Mouse (Mus musculus) kidney, postnatal 36 days (tissue): ENCODE data around the gene Ltb4r1.

Experiments
- DNase-seq, 2 experiments: peaks; one replicate each; pipeline ENCODE4 v3.0.0; 2021 to 2022; ENCODE audit warnings: mixed read lengths in 2 of 2

The Ltb4r1 gene

DNA sequence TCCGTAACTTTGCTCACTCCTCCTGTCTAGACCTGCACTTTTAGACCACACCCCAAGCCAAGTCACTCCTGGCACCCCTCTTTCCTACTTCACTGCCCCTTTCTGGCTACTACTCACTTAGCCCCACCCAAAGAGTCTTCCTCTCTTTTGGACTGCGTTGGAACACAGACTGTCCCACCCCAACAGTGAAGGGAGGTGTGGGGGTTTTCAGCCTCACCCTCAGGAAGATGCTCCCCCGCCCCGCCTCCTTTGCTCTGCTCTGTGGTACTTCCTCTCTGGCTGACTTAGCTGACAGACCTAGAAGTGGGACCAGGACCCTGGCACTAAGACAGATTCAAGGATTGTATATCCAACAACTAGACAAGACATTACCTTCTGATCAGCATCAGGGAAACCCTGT, at the start of gene Ltb4r1:
Gene Ltb4r1 (plus strand): TSS at position 267 of the 400 bp plus-strand sequence.
- DNase-seq, result no peak

DNA sequence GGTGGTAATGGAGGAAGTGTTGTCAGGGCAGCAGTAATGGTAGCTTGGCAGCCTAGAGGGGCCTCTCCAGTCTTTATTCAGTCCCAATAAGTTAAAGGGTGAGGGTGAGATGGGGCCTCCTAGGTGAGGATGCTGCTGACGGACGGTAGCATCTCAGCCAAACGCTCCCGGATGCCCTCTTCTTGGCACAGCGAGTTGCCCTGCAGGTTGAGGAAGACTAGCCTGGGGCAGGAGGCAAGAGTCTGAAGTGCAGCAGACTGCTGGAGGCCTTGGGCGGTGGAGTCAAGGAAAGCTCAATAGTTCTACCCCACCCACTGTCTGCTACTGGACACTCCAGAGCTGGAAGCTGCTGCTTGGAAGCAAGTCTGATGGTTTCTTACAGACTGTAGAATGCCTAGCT, 49.5 kb upstream of the Ltb4r1 start:
- peak; percentile 68 to 73 for DNase-seq

DNA sequence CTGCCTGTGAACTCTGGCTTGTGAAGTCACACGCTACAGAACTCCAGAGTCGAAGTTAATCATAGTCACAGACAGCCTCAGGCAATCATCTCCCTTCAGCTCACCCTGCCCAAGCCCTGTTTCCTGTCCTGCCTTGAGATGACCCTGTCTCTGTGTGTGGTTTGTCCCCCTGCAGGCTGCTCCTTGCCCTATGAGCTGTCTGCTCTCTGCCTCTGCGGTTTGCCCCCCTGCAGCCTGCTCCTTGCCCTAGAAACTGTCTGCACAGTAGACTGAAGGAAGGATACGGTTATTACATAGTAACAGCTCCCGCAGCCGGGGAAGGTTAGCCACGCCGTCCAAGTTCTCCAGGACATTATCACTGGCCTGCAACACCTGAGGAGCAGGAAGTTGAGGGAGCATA, 48.9 kb upstream of the Ltb4r1 start:
- DNase-seq, result peak; percentile 75 to 84

DNA sequence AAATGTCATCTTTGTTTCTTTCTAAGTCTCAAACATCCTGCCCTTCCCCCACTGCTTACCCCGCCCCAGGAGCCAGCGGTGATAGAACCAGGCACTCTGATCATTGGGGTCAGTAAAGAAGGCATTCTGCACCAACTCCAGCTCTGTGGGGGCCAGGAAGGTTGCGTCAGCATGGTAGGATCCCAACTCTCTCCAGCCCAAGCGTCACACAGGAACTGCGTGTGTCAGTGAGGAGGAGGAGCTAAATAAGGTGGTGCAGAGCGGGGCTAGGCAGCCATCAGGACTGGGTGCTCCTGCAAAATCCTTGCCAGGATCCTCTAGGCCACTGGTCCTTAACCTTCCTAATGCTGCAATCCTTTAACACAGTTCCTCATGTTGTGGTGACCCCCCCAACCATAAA, 46.0 kb upstream of the Ltb4r1 start:
- DNase-seq, result no peak

DNA sequence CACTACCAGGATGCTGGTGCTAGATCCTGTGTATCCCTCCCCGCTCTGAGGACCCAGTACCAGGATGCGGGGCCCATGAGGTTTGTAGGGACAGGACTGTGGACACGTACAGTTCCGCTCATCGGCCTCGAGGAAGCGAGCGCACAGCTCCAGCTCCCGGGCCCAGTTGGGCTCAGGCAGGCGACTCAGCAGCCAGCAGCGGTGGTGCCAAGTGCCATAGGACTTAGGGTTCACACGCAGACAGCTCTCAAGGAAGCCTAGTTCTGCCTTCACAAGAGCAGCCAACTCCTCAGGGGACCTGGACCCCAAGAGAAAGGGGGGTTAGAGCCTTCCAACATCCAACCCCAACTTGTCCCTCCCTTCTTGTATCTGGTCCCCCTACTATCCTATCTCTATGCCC, 45.1 kb upstream of the Ltb4r1 start:
- DNase-seq, result peak in 1 of 2 experiments; percentile 54

DNA sequence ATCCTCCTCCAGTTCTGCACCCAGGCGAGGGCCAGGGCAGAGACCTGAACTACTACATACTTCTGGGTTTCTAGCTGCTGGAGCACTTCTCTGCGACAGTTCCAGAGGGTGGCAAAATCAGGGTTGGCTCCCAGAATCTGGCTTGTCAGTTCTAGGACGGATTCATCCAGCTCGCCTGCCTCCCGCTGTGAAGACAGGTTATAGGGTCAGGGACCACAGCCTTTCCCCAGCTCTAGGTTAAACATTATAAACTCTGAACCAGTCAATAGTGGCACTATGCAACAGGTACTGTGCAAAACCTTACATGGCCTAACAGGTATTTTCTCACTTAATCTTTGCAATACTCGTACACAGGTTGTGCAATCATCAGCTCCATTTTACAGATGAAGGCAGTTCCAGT, 44.7 kb upstream of the Ltb4r1 start:
- peak; percentile 73 to 74 for DNase-seq

DNA sequence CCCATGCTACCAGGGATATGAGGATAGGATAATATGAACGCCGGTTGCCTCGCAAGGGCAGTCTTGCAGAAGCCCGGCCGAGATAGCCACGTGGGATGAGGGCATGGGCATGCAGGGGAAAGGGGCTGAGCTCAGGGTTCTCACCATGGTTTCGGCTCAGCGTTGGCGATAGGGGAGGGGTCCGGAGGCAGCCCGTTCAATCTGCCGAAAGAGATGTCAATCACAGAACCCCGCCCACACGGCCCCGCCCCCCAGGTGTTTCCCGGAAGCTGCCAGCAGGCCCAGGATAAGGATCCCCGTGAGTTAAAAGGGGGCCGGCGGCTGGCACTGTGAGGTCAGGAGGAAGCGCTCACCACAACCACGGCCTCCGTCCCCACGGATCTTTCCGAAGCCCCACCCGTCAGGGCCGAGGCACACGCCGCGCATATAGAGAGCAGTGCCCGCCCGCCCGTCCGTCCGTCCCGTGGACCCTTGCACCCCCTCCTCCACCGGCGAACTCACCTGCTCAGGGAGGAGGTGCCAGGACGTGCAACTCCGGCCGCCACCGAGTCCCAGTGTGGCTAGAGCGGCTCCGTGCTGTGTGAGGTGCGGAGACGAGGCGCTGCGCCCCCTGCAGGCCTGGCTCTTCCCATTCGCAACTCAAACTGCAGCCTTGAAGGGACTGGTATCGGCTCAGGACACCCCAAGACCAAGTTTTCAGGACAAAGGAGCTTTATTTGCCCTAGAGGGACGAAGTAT, 43.9 kb upstream of the Ltb4r1 start, which contains the start of gene Rabggta:
Gene Rabggta (minus strand): TSS at position 564 of the 738 bp plus-strand sequence.
- DNase-seq, result peak; percentile 96 to 98

DNA sequence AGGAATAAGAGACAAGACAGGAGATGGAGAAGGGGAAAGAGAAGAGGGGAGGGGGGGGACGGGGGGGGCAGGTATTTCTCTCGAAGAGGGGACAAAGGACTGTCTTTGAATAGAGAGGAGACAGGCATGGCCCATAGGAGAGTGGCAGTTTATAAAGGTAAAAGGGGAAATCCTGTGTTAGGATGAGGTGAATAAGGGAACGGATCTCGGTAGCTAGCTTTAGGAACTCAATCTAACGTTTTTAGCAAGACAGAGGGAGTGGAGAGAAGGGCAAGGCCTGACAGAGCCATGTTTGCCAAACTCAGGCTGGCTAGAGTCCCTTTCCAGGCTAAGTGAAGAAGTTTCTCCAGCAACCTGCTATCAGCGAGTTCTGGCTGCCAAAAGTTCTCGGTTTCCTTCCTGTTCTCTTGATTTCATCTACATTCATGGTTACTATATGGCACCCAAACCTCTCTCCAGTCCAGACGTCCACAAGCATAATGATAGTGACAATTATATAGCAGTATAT, 43.3 kb upstream of the Ltb4r1 start:
- DNase-seq, result no peak

DNA sequence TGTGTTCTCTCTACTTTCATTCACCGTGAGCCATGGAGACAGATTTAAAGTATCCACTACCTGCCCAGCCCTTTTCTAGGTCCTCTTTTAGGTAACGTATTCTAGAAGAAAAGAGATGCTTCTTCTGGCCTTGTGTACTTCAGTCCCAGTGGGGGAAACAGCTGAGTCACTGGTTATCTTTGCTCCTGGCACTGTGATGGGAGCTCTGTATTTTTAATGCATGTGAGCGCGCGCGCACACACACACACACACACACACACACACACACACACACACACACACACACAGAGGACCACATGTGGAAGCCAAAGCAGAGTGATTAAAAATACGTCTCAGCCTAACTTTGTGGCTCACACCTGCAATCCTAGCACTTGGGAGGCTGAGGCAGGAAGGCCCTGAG, 42.3 kb upstream of the Ltb4r1 start:
- no peak for DNase-seq

DNA sequence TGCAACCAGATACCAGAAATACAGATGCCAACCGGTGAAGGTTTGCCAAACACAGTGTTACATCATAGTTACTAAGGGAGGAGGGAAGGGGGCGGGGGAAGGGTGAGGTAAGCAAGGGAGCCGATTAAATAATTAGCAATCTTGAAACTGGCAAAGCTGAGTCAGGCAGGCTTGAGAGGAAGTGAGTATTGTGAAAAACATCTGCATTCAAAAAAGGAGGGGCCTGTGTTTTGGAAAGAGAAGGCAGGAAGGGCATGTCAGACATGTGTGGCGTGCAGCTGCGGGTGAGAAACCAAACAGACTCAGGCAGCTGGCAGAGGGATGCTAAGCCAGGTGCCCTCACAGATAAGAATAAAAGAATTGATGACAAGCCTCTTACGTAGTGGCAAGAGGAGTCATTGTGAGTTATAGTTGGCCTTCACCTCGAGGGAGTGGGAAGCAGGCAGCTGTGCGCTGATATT, 41.3 kb upstream of the Ltb4r1 start:
- DNase-seq, result peak; percentile 68 to 73

DNA sequence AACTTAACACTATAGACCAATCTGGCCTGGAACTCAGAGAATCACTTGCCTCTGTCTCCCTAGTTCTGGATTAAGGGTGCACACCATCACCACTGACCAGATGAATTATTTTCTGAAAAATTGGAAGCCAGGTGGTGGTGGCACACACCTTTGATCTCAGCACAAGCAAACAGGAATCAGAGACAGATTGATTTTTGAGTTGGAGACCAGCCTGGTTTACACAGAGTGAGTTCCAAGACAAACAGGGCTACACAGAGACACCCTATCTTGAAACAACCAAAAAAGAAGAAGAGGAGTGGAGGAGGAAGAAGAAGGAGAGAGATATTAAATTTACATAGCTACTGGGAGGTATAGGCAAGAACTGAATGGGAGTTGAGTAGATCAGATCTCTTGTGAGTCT, 39.5 kb upstream of the Ltb4r1 start:
- no peak for DNase-seq

DNA sequence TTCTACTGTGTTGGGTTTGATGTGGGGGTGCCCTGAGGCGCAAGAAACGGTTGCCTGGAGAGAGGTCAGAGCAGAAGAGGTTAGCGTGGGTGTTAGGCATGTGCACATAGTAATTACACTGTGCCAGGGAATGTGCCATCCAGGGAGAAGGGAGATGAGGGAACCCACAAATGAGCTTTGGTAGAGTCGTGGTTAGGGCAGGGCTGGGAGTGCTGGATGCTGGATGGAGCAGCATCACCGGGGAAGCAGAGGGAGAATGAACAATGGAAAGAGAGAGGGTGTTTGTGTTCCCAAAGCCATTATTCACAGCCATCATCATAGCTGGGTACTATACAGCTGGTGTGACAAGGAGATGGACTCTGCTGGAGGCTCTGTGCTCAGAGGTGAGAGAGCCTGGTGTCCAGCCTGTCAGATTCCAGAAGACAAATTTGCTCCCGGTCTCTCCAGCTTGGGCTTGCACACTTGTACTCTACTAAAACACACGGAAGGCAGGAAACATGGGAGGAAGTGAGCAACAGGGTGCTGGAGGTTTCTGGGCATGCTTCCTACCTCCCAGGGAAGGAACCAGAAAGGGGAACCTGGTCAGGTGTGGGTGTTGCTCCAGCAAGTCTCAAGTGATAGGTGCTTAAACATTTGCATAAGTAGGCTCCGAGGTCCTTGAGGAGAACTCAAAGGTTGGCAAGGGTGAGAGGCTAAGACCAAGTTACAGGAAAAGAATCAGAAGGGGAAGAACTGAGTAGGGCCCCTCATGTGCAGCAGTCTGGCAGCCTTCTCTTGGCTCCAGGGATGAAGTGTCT, 37.7 kb upstream of the Ltb4r1 start:
- no peak for DNase-seq

DNA sequence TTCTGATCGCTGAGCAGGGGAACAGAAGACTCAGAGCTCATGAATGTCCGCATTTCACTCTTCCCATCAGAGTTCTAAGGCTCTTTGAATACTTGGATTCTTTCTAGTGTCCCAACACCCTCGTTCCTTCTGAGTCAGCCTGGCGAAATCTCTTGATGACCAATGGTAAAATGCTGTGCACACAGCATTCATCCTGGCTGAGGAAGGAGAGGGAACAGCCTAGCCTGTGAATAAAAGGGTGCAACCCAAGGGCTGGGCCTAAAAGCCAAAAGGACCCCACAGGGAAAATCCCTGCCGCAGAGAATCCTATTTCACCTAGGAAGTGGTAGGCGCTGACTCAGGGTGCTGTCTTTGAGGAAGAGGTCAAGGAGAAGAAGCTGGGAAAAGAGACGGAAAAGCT, 35.6 kb upstream of the Ltb4r1 start:
- DNase-seq, result no peak

DNA sequence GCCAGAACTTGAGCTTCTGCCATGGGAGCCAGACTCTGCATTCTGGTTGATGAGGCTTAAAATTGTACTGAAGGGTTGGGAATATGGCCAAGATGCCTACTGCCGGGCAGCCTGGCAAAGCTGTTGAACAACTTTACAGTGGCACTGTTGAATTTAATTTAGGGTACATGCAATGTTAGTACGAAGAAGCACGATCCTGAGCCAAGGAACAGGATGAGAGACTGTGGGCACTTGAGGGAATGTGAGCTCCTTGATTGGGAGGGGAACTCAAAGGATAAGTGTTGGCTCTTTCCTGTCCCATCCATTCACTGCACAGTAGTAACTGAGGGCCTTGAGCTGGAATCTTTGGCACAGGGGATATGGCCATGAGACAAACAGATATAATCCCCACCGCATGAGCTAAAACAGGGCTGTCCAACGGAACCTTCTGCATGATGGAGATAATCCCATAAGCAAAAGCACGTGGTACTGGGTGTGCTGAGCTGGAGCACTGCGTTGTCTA, 35.2 kb upstream of the Ltb4r1 start:
- DNase-seq, result no peak

DNA sequence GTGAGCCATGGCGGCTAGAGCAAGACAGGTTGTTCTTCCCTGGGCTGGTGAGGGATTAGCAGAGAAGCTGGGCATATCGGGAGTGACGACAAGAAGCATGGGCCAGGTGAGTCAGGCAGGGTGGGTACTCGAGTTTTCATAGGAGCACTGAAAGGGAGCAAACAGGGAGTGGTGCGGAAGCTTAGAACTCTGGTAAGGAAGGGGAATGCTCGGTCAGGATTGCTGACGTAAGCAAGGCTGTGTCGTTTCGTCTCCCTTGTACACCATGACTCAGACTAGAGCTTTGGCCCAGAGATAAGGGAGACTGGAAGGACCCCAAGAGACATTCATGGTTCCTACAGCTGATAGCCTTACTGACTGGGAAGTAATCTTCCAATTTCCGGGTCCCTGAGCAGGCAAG, 31.9 kb upstream of the Ltb4r1 start:
- no peak for DNase-seq

DNA sequence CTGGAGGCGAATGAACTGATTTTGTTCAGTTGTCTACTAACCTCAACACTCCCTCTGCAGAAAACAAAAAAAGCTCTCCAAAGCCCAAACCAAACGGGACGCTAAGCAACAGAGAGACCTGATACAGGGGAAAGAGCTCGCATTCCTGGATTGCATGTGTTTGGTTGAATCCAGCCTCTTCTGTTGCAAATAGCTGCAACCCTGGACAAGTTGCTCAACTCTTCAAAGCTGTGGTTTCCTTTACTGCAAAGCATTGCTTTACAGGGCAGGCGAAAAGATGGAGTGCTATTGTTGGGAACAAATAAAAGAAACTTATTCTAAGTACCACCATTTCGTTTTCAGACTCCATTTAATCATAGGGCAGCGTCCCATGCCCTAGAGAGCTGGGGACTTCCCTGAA, 30.9 kb upstream of the Ltb4r1 start:
- no peak for DNase-seq

DNA sequence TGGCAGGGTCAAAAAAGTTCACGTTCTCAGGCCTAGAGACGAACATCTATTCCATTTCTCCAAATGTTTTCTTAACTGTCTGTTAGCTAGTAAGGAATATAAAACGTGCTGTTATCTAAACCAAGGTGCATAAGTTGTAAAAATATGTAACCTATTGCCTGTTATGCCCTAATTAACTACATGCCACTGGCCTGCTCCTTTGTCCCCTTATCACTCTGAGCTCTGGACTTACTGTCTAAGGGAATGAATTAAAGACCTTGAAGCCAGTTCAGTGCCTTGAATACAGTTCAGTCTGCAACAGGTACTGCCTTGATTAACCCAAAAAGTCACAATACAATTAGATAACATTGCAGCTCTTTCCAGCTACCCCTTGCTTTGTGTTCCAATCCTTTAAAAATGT, 30.4 kb upstream of the Ltb4r1 start:
- DNase-seq, result no peak

DNA sequence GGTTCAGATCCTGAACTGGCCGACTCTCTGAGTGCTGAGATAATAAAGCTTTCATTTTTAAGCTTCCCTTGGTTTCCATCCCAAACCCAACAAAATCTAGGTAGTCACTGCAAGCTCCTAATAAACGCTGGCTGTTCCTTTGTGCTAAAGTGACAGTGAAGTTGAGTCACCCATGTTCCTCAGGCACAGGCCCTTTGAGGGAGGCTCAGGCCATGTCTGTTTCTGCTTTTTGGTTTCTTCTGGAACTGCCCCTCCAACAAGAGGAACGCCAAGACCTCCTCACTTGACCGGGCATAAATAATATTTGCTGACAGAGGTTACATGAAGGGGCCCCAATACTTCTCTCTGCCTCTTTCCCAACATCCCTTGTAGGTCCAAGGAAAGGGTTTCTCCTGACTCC, 30.0 kb upstream of the Ltb4r1 start:
- DNase-seq, result no peak

DNA sequence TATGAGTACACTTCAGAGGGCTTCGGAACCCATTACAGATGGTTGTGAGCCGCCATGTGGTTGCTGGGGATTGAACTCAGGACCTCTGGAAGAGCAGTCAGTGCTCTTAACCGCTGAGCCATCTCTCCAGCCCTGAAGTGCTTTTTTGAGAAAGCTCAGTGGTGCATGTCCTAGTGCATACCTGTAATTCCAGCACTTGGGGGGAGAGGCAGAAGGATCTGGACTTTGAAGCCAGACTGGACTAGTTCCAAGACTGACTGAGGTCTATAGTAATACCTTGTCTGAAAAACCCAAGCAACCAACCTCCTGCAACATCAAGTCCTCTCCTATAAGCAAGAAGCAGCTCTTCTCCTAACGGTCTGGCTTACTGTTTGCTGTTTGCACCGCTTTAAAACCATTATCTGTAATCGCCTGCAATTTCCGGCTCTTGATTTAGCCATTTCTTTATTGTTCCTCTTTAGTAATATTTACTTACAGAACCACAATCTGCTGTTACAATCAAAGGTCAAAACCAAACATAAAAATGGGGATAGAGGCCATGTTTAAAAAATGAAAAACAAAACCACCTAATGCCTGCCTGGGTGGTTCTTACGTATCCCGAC, 28.6 kb upstream of the Ltb4r1 start:
- DNase-seq, result peak; percentile 64 to 85

DNA sequence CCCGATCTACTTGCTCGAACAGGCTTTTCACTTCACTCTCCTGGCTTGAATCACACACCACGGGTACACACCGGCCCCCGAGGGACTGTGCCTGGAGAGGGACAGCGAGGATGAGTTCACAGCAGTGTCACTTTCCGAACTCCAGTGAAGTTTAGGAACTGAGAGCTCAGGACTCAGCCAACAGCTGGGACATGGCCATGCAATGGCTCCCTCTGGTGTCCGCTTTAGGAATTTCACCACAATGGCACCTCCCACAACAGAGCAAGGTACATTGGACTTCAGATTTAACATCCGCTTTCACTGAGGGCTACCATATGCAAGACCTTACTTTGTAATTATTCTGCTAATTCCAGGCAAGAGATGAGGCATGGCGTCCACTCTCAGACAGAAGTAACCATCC, 22.1 kb upstream of the Ltb4r1 start:
- peak; percentile 87 to 94 for DNase-seq

DNA sequence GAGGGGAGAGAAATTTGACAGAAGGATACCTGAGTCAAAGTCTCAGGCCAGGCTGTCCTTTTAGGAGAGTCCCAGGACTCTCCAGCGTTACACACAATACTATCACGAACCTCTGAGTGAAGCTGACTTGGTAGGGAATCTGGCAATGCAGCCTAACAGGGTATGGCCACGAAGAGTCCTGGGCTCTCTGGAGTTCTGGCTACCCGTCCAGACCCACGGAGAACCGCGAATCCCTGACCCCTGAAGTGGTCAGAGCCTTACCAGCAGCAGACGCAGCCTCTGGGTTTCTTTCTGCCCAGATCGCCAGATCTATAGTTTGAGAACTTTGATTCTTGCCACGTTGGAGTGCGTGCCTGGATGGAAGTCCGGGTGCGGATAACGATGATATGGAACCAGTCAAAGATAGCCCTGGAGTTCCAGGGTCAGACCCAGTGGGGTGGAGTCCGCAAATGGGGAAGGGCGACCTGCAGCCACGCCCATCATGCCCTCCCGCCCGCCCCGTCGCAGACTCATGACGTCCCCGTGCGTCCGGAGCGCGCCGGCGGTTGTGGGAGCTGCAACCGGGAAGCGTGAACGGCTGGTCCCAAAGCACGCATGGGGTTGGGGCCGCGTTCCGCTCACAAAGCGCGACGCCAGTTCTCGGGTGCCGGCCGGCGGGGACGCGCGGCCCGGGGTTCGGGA, 20.4 kb upstream of the Ltb4r1 start, which contains the start of the genes Dhrs1 and Nop9:
Gene Dhrs1 (minus strand): TSS at position 511 of the 681 bp plus-strand sequence.
Gene Nop9 (plus strand): TSS at position 514 of the 681 bp plus-strand sequence.
- DNase-seq, result peak; percentile 90 to 93

DNA sequence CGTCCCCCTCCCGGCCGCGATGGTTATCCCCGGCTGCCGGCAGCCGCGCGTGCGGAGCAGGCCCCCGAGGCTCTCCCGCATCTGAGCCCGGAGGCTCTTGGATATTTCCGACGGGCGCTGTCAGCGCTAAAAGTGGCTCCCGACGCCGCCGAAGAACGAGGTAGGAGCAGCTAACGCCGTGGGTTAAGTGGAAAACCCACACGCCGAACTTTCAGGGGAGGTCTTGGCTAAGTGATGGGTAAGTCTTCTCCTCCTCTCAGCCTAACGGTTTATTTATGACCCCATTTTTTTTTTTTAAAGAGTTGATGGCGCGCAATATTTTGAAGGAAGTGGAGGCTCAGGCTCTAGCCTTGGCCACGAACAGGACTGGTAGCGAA, 19.9 kb upstream of the Ltb4r1 start:
- no peak for DNase-seq
